Mouse (Mus musculus): ENCODE measurements around the gene Gm10337. TPM values are rescaled to one million over a fixed set of nuclear protein-coding genes. Genes with fewer than 3 reads are reported as not detected.

The Gm10337 gene
- polyA plus RNA-seq, 1 experiment from 2014 or later, result 14.8 TPM

- Histone ChIP-seq H3K36me3 (0 out of 2 replicates have a peak, but pooled peaks cover 6% of the 10 kb centered on the region), H3K4me3 (no peak overlapping the region), H3K9ac (peak overlapping the region; percentile 67; the same call in 1 of the 2 replicates), H3K4me2 (peak overlapping the region; percentile 69), H3K9me3 (no peaks in the 10 kb centered on the region), H3K27ac (replicated peaks) (peak overlapping the region; percentile 87), H3K27me3 (no peaks in the 10 kb centered on the region), H3K4me1 (replicated peaks) (peaks cover 76% of the 10 kb centered on the region)
- peak; percentile 20; the same call in 1 of the 2 replicates for ATAC-seq (ENCODE audit: low FRiP score, low read depth)
- 7% methylated on average over 6 of the region's 6 CpGs for WGBS
Measured at GRCm38 (mm10) chr15:102511285-102511833, 7.8 kb downstream of the Gm10337 start.

GRCm38 (mm10) chr15:102512010-102512409 lies 8.5 kb downstream of the Gm10337 start:
- H3K9ac ChIP-seq, result 0 out of 2 replicates have a peak overlapping the region, but pooled peaks have one; percentile 5
- no peak for ATAC-seq (ENCODE audit: low FRiP score, low read depth)
- no peak overlapping the region for H3K4me3 ChIP-seq

GRCm38 (mm10) chr15:102512471-102512870 lies 8.9 kb downstream of the Gm10337 start:
- no peak for ATAC-seq (ENCODE audit: low FRiP score, low read depth)
- H3K4me3 ChIP-seq, result no peak overlapping the region

More at GRCm38 (mm10) chr15:102512010-102512409, 8.5 kb downstream of the Gm10337 start:
- Histone ChIP-seq H3K4me2 (peak overlapping the region; percentile 69; the same call in 1 of the 2 replicates), H3K27ac (replicated peaks) (peak overlapping the region; percentile 87), H3K4me1 (replicated peaks) (peaks cover 76% of the 10 kb centered on the region), H3K9me3 (no peaks in the 10 kb centered on the region), H3K36me3 (0 out of 2 replicates have a peak, but pooled peaks cover 6% of the 10 kb centered on the region), H3K27me3 (no peaks in the 10 kb centered on the region)
- WGBS, result 28% methylated on average over 5 of the region's 5 CpGs

GRCm38 (mm10) chr15:102513004-102513403 lies 9.5 kb downstream of the Gm10337 start:
- Histone ChIP-seq H3K9me3 (no peaks in the 10 kb centered on the region), H3K4me1 (replicated peaks) (peaks cover 76% of the 10 kb centered on the region), H3K4me2 (no peak overlapping the region), H3K9ac (no peak overlapping the region), H3K4me3 (no peak overlapping the region), H3K27me3 (no peaks in the 10 kb centered on the region), H3K27ac (replicated peaks) (no peak overlapping the region), H3K36me3 (0 out of 2 replicates have a peak, but pooled peaks cover 6% of the 10 kb centered on the region)
- 89% methylated on average over 3 of the region's 3 CpGs for WGBS
- ATAC-seq (ENCODE audit: low FRiP score, low read depth), result no peak

More at GRCm38 (mm10) chr15:102512471-102512870, 8.9 kb downstream of the Gm10337 start:
- H3K27me3 ChIP-seq, result no peaks in the 10 kb centered on the region
- peak overlapping the region; percentile 87 for H3K27ac ChIP-seq (replicated peaks)
- peaks cover 76% of the 10 kb centered on the region for H3K4me1 ChIP-seq (replicated peaks)
- no peak overlapping the region for H3K4me2 ChIP-seq
- no peaks in the 10 kb centered on the region for H3K9me3 ChIP-seq
- H3K36me3 ChIP-seq, result 0 out of 2 replicates have a peak, but pooled peaks cover 6% of the 10 kb centered on the region
- H3K9ac ChIP-seq, result no peak overlapping the region

- Histone ChIP-seq H3K27me3 (no peaks in the 10 kb centered on the region), H3K4me3 (peak overlapping the region; percentile 75), H3K9me3 (no peaks in the 10 kb centered on the region), H3K4me1 (replicated peaks) (peaks cover 70% of the 10 kb centered on the region), H3K36me3 (no peaks in the 10 kb centered on the region), H3K4me2 (peak overlapping the region; percentile 85), H3K9ac (no peak overlapping the region), H3K27ac (replicated peaks) (peak overlapping the region; percentile 100; the same call in 1 of the 2 replicates)
- 91% methylated on average over 2 of the region's 2 CpGs for WGBS
- no peak for ATAC-seq (ENCODE audit: low FRiP score, low read depth)
Measured at GRCm38 (mm10) chr15:102515261-102515660, 11.7 kb downstream of the Gm10337 start.

GRCm38 (mm10) chr15:102515791-102516190 lies 12.3 kb downstream of the Gm10337 start:
- Histone ChIP-seq H3K4me3 (peak overlapping the region; percentile 75), H3K9ac (peak overlapping the region; percentile 84), H3K27me3 (no peaks in the 10 kb centered on the region), H3K36me3 (no peaks in the 10 kb centered on the region), H3K27ac (replicated peaks) (peak overlapping the region; percentile 100), H3K4me1 (replicated peaks) (peaks cover 69% of the 10 kb centered on the region), H3K9me3 (no peaks in the 10 kb centered on the region), H3K4me2 (peak overlapping the region; percentile 85)
- 48% methylated on average over 4 of the region's 4 CpGs for WGBS
- ATAC-seq (ENCODE audit: low FRiP score, low read depth), result no peak

DNA sequence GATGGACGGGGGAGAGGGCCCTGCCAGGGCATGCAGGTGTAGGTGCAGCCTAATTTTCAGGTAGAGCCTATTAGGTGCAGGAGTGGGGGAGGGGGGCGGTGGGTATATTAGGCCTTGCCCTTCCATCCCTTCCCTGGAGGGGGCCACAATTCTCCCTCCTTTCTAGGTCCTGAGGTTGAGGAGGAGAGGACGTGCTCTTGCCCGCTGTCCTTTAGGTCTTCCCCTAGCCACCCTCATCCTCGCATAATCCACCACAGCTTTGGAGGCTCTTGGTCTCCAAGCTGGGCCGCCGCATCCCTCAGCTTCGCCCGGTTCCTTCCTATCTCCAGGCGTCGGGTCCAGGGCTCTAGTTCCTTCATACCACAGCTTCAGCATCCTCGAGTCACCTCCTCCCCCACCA lies 12.8 kb downstream of the Gm10337 start:
- Histone ChIP-seq H3K4me1 (replicated peaks) (peaks cover 64% of the 10 kb centered on the region), H3K9me3 (no peaks in the 10 kb centered on the region), H3K27me3 (no peaks in the 10 kb centered on the region), H3K4me3 (peak overlapping the region; percentile 75), H3K27ac (replicated peaks) (peak overlapping the region; percentile 100), H3K4me2 (peak overlapping the region; percentile 85), H3K9ac (peak overlapping the region; percentile 84), H3K36me3 (peaks cover under 1% of the 10 kb centered on the region; the same call in 1 of the 2 replicates)
- 3% methylated on average over 11 of the region's 12 CpGs for WGBS
- no peak for ATAC-seq (ENCODE audit: low FRiP score, low read depth)

DNA sequence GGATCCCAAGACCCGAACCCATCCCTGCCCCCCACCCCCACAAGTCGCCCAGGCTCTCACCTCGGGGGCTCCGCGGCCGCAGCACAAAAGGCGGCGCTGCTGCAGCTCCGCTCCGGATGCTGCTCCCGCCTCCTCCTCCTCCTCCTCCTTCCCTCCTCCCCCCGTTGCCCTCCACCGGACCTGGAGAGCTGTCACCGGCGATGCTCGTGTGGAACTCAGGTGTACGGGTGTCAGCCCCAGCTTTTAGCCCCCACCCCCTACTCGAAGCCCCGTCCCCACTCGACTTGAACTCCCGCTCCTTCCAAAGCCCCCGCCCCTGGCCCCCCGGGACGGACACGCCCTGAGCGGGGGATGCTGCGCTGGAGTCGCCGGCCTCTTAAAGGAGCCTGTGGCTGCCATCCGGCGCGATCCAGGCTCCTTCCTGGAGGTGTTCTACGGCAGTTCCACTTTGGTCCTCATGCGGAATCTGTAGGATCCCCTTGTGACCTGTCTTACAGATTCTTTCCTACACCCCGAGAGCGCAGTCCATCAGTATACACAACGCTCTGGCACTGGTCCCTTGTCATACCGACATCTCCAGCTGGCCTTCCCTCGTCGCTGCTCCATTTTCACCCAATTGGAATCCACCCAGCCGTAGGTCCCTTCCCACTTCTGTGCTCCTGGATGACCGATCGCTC lies 13.3 kb downstream of the Gm10337 start, which contains the start of gene Map3k12:
Gene Map3k12, minus strand, starts transcription at position 337 of the 677 bp plus-strand sequence.
- no peaks in the 10 kb centered on the region for H3K27me3 ChIP-seq
- under 1% methylated on average over 42 of the region's 43 CpGs for WGBS
- H3K27ac ChIP-seq (replicated peaks), result peak within 1 kb of the TSS; percentile 100
- H3K9ac ChIP-seq, result peak within 1 kb of the TSS; percentile 84
- peak; percentile 4; the same call in 1 of the 2 replicates for ATAC-seq (ENCODE audit: low FRiP score, low read depth)
- H3K9me3 ChIP-seq, result no peaks in the 10 kb centered on the region
- peak within 1 kb of the TSS; percentile 75 for H3K4me3 ChIP-seq
- peaks cover 58% of the 10 kb centered on the region for H3K4me1 ChIP-seq (replicated peaks)
- H3K4me2 ChIP-seq, result peak within 1 kb of the TSS; percentile 85
- peaks cover 5% of the 10 kb centered on the region for H3K36me3 ChIP-seq

GRCm38 (mm10) chr15:102517631-102517975 lies 14.1 kb downstream of the Gm10337 start:
- peaks cover 50% of the 10 kb centered on the region for H3K4me1 ChIP-seq (replicated peaks)
- H3K36me3 ChIP-seq, result peaks cover 13% of the 10 kb centered on the region
- no peaks in the 10 kb centered on the region for H3K27me3 ChIP-seq
- ATAC-seq (ENCODE audit: low FRiP score, low read depth), result no peak
- WGBS, result under 1% methylated on average over 10 of the region's 10 CpGs
- H3K27ac ChIP-seq (replicated peaks), result peak overlapping the region; percentile 100
- H3K9me3 ChIP-seq, result no peaks in the 10 kb centered on the region
- peak overlapping the region; percentile 85 for H3K4me2 ChIP-seq
- H3K9ac ChIP-seq, result peak overlapping the region; percentile 84
- peak overlapping the region; percentile 75 for H3K4me3 ChIP-seq

DNA sequence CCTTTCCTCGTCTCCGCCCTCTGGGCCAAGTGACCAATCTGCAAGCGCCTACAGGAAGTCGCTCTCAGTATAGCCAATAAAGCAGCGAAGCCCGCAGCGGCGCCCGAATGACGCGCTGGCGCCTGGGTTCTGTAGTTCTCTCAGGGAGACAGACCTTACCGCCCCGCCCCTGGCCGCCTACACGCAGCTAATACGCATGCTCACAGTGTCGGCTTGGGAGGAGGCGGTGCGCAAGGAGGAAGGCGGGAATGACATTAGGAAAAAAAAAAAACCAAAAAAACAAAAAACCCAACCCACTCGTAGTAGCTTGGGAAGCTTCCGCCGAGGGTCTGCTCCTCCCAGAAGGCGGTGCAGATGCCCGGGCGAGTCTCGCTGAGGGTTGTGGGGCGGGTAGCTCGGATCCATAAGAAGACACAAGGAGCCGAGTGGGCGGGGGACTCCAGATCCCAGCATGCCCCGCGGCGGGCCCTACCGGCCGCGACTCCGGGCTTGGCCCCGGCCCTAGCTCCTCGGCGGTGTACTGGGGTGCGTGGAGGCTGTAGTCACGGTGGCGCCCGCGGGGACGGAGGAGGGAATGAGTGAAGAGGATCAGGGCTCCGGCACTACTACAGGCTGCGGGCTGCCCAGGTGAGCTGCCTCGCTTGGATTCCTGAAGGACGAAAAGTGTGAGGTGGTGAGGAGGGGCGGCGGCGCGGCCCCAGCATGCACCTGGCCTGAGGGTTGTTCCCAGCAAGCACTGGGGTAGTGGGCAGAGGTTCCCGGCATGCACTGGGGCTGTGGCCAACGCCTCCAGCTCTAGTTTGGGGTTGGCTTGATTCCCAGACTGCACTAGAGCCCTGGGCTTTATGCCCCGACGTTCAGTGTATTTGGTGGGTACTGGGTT lies 14.7 kb downstream of the Gm10337 start, which contains the start of gene Tarbp2:
Gene Tarbp2, plus strand, starts transcription at position 217 of the 883 bp plus-strand sequence.
- H3K36me3 ChIP-seq, result peaks cover 13% of the 10 kb centered on the region
- H3K4me1 ChIP-seq (replicated peaks), result peaks cover 44% of the 10 kb centered on the region
- H3K9ac ChIP-seq, result peak within 1 kb of the TSS; percentile 92
- peak; percentile 93 for ATAC-seq (ENCODE audit: low FRiP score, low read depth)
- under 1% methylated on average over 60 of the region's 60 CpGs for WGBS
- H3K27ac ChIP-seq (replicated peaks), result peak within 1 kb of the TSS; percentile 100
- no peaks in the 10 kb centered on the region for H3K27me3 ChIP-seq
- H3K4me3 ChIP-seq, result peak within 1 kb of the TSS; percentile 75
- no peaks in the 10 kb centered on the region for H3K9me3 ChIP-seq
- peak within 1 kb of the TSS; percentile 85 for H3K4me2 ChIP-seq

DNA sequence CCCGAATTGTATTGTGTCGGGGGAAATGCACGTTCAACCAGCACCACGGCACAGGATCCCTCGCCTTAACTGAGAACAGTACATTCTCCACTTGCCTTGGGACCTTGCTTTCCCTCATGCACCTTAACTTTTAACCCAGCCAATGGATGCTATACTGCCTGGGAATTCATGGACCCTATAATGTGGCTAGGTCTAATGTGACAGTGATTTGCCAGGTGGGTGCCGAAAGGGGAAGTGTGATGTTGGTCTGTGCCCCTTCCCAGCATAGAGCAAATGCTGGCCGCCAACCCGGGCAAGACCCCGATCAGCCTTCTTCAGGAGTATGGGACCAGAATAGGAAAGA lies 15.3 kb downstream of the Gm10337 start:
- Histone ChIP-seq H3K27me3 (no peaks in the 10 kb centered on the region), H3K9ac (peak overlapping the region; percentile 92), H3K4me3 (peak overlapping the region; percentile 75), H3K4me2 (peak overlapping the region; percentile 85), H3K27ac (replicated peaks) (peak overlapping the region; percentile 100), H3K36me3 (peaks cover 16% of the 10 kb centered on the region), H3K9me3 (no peaks in the 10 kb centered on the region), H3K4me1 (replicated peaks) (peaks cover 41% of the 10 kb centered on the region)
- no peak for ATAC-seq (ENCODE audit: low FRiP score, low read depth)
- 20% methylated on average over 9 of the region's 9 CpGs for WGBS

Measured in hindbrain, embryonic 15.5 days (tissue).